Mouse (Mus musculus) adrenal gland, postnatal 10 days (tissue): ENCODE results near the gene Gm4297. TPM values are rescaled to one million over a fixed set of nuclear protein-coding genes. Genes with fewer than 3 reads are reported as not detected.
"Not testable (repeated sequence)": the region's sequence is repeated elsewhere in the genome, so short reads cannot be mapped to it uniquely, and the experiment has no call there.

Experiments used
- DNase-seq: peaks from one replicate; pipeline ENCODE4 v3.0.0; 2021; ENCODE audit warnings: mixed read lengths
- long read RNA-seq, 2 experiments: library from polyadenylated mRNA; stranded (forward); transcript quantifications; one replicate each; pipeline ENCODE4 v2.0.0; 2021
- microRNA-seq: library from miRNA; unstranded; fragments of <30 nt; microRNA quantifications from one replicate; pipeline ENCODE4 v1.2.0, GENCODE M21; 2021
- total RNA-seq, 2 experiments: library from RNA; stranded (reverse); gene quantifications; 2 replicates each; pipeline ENCODE4 v1.2.3; 2021

Gene Gm4297
- not detected for total RNA-seq
- long read RNA-seq, experiment 1: 0 reads
- long read RNA-seq, experiment 2: 0 reads

- not testable (repeated sequence) for DNase-seq
These were observed at the start of gene Gm4297 for GRCm38 (mm10) chrX:24574795-24575194. TSS of gene Gm4297 (minus strand) at chrX:24574895.

Small RNA genes lying within 50 kb of the gene (microRNA-seq; reads per million reads assigned to microRNA genes)
- not detected for gene Gm27839
- gene Gm27910: not detected

Other genes starting within 250 kb of the Gm4297 start
- gene Gm5934, start 74.1 kb downstream of the Gm4297 start, total RNA-seq: not detected
- not detected for gene Gm5935, start 200.3 kb upstream of the Gm4297 start, total RNA-seq